Mouse (Mus musculus): ENCODE measurements around the gene Tspan13. TPM values are rescaled to one million over a fixed set of nuclear protein-coding genes. Genes with fewer than 3 reads are reported as not detected.

The Tspan13 gene
- 236 and 244 TPM in 2 replicates for polyA plus RNA-seq (2016; fragmentation: Nextera tagmentation; extraction: Ambion mirVana)

DNA sequence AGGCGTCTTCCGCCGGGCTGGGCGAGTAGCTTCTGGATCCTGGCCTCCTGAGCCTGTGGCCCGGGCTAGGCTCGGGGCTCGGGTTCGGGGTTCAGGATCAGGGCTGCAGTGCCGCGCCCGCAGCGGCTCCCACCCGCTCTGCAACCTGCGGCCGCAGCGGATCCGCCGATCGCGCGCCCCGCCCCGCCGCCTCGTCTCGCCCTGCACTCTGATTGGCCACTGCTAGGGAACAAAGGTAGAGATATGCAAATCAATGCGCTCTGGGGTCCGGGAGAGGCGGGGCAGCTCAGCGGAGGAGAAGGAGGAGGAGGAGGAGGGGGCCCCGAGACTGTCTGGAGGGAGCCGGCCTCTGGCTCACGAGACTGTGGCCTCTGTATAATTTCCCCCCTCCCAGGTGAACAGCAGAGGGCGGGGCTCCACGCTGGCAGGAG is at the start of gene Tspan13:
Gene Tspan13, minus strand, starts transcription at position 153 of the 431 bp plus-strand sequence.
- H3K9me3 ChIP-seq: no peaks in the 10 kb centered on the region
- peak within 1 kb of the TSS; percentile 60 for H3K4me2 ChIP-seq
- H3K9ac ChIP-seq: peak within 1 kb of the TSS; percentile 94
- H3K36me3 ChIP-seq (replicated peaks): no peaks in the 10 kb centered on the region
- H3K27me3 ChIP-seq: peaks cover 4% of the 10 kb centered on the region; the same call in 1 of the 2 replicates
- peak within 1 kb of the TSS; percentile 92 for H3K4me3 ChIP-seq (replicated peaks)
- ATAC-seq (ENCODE audit: low FRiP score): peak; percentile 99
- H3K4me1 ChIP-seq: peaks cover 17% of the 10 kb centered on the region
- WGBS: under 1% methylated on average over 35 of the region's 35 CpGs
- peak within 1 kb of the TSS; percentile 88 for H3K27ac ChIP-seq

DNA sequence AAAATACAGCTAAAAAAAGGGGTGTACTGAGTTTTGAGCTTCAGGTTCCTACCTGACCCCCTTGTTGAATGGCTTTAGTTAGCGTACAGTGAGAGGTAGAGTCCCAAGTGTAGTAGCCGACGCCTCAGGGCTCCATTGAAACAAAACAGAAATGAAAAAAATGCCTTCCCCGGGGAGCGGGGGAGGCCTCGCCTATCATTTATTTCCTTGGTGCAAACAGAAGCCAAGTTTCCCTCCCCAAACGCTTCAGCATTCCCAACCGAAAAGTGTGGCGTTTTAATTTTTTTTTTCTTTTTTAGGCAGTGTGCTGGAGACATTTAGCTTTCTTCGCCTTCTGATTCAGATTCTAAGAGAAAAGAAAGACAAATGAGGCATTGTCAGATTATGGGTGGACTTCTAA is 49.7 kb upstream of the Tspan13 start:
- Histone ChIP-seq H3K4me3 (replicated peaks) (no peak overlapping the region), H3K36me3 (replicated peaks) (peaks cover 34% of the 10 kb centered on the region), H3K4me2 (no peak overlapping the region), H3K4me1 (no peaks in the 10 kb centered on the region), H3K9me3 (no peaks in the 10 kb centered on the region), H3K27ac (no peak overlapping the region), H3K27me3 (no peaks in the 10 kb centered on the region), H3K9ac (no peak overlapping the region)
- no peak for ATAC-seq (ENCODE audit: low FRiP score)
- WGBS: 94% methylated on average over 10 of the region's 10 CpGs

DNA sequence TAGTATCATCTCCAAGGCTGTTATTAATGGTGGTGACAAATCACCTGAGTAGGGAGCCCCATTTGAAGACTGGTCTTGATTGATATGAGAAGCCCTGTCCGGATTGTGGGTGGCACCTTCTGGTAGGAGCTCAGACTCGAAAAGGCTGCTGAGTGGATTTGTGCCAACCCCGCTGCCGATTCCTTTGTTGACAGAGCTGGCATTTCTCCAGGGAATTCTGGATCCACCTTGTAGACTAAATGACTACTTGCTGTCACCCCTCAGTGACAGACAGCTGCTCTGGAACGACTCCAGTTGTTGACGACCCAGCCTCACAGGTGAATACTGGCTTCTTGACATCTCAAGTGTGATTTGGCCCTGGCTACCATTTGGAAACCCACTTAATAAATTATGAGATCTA is 46.9 kb upstream of the Tspan13 start:
- Histone ChIP-seq H3K36me3 (replicated peaks) (peaks cover 21% of the 10 kb centered on the region), H3K4me3 (replicated peaks) (no peak overlapping the region), H3K9me3 (no peaks in the 10 kb centered on the region), H3K27me3 (no peaks in the 10 kb centered on the region), H3K4me1 (no peaks in the 10 kb centered on the region), H3K9ac (no peak overlapping the region), H3K27ac (no peak overlapping the region), H3K4me2 (no peak overlapping the region)
- WGBS: 76% methylated on average over 6 of the region's 6 CpGs
- ATAC-seq (ENCODE audit: low FRiP score): no peak

- Histone ChIP-seq H3K9ac (no peak overlapping the region), H3K4me3 (replicated peaks) (no peak overlapping the region), H3K27me3 (no peaks in the 10 kb centered on the region), H3K36me3 (replicated peaks) (peaks cover 21% of the 10 kb centered on the region), H3K27ac (no peak overlapping the region), H3K4me1 (no peaks in the 10 kb centered on the region), H3K9me3 (no peaks in the 10 kb centered on the region), H3K4me2 (no peak overlapping the region)
- ATAC-seq (ENCODE audit: low FRiP score): no peak
- WGBS: 100% methylated on average over 1 of the region's 1 CpGs
Observed at GRCm38 (mm10) chr12:36088804-36089203, 46.5 kb upstream of the Tspan13 start.

DNA sequence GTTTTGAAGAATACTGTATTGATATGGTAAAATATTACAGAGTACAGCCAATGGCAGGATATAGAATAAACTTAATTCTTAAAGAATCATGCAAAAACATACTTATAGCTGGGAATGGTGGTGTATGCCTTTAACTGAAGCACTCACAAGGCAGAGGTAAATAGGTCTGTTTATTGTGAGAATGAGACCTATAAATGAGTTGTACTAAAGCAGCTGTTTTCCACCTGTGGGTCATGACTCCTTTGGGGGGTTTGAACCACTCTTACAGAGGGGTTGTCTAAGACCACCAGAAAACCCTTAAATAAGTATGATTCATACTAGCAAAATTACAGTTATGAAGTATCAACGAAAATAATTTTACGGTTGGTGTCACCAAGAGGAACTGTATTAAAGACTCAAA is 43.1 kb upstream of the Tspan13 start:
- H3K4me2 ChIP-seq: no peak overlapping the region
- H3K27me3 ChIP-seq: no peaks in the 10 kb centered on the region
- H3K4me1 ChIP-seq: no peaks in the 10 kb centered on the region
- no peak for ATAC-seq (ENCODE audit: low FRiP score)
- H3K27ac ChIP-seq: no peak overlapping the region
- H3K36me3 ChIP-seq (replicated peaks): no peaks in the 10 kb centered on the region
- no peak overlapping the region for H3K9ac ChIP-seq
- no peak overlapping the region for H3K4me3 ChIP-seq (replicated peaks)
- H3K9me3 ChIP-seq: no peaks in the 10 kb centered on the region
- WGBS: 94% methylated on average over 2 of the region's 2 CpGs

DNA sequence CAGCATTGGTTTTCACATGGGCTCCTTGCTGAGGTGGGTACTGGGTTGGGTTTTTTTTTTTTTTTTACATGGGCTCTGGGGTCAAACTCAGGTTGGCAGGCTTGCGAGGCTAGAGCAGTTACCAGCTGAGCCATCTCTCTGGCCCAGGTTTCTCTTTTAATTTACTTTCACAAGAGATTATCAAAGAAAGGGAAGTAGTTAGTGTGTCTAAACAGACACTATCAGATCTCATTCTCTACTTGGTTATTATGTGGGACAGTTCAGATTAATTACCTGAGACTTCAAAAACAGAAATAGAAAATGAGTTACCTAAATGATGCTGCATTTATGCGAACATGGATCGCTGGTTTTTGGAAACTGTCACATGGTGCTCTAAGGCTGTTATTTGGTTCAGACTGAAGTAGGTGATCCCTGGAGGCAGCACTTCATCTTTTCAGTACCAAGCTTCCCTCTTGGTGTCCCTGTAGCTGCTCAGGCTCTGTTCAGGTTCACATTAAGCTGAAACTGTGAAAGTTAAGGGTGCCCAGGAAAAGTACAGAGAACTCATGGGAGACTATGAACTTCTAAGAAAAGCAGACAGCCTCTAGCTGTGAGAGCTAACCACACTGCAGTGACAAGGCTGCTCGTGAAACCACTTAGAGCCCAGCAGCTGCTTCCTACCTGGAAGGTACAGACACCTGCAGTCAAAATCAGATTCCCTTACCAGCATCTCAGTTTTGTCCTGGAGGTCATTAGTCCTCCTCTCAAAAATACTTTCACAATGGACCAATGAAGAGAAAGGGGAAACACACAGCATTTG is 36.0 kb upstream of the Tspan13 start:
- no peak for ATAC-seq (ENCODE audit: low FRiP score)
- H3K36me3 ChIP-seq (replicated peaks): no peaks in the 10 kb centered on the region
- H3K9ac ChIP-seq: no peak overlapping the region
- H3K27ac ChIP-seq: no peak overlapping the region
- WGBS: 81% methylated on average over 4 of the region's 4 CpGs
- no peaks in the 10 kb centered on the region for H3K27me3 ChIP-seq
- no peak overlapping the region for H3K4me3 ChIP-seq (replicated peaks)
- no peaks in the 10 kb centered on the region for H3K9me3 ChIP-seq
- peaks cover 2% of the 10 kb centered on the region; the same call in 1 of the 2 replicates for H3K4me1 ChIP-seq
- H3K4me2 ChIP-seq: no peak overlapping the region

GRCm38 (mm10) chr12:36072860-36073259 is 30.6 kb upstream of the Tspan13 start:
- Histone ChIP-seq H3K27me3 (no peaks in the 10 kb centered on the region), H3K9ac (no peak overlapping the region), H3K27ac (no peak overlapping the region), H3K9me3 (no peaks in the 10 kb centered on the region), H3K36me3 (replicated peaks) (no peaks in the 10 kb centered on the region), H3K4me1 (peaks cover 8% of the 10 kb centered on the region), H3K4me2 (no peak overlapping the region), H3K4me3 (replicated peaks) (no peak overlapping the region)
- no peak for ATAC-seq (ENCODE audit: low FRiP score)
- WGBS: 11% methylated on average over 5 of the region's 5 CpGs

- Histone ChIP-seq H3K4me3 (replicated peaks) (no peak overlapping the region), H3K27ac (no peak overlapping the region), H3K4me2 (no peak overlapping the region), H3K4me1 (peaks cover 8% of the 10 kb centered on the region), H3K36me3 (replicated peaks) (no peaks in the 10 kb centered on the region), H3K27me3 (no peaks in the 10 kb centered on the region), H3K9ac (no peak overlapping the region), H3K9me3 (no peaks in the 10 kb centered on the region)
- ATAC-seq (ENCODE audit: low FRiP score): no peak
- WGBS: 95% methylated on average over 4 of the region's 4 CpGs
Observed at GRCm38 (mm10) chr12:36070231-36070630, 27.9 kb upstream of the Tspan13 start.

DNA sequence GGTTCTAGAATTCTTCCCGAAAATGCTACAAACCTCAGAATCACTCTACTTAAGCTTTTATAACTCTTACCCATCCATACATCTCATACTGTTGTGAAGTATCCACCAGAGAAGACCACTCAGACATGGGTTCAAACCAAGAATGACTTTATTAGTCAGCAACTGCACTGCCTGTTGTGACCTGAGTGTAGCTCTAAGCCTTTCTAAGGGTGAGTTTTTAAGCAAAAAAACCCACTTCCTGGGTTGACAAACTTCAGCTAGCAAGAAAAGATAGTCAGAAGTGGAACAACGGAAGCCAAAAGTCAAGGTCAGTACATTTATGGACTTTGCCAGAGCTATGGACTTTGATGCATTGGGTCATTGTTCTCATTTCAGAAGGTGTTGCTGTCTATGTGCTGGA is 25.2 kb upstream of the Tspan13 start:
- H3K4me1 ChIP-seq: no peaks in the 10 kb centered on the region
- no peaks in the 10 kb centered on the region for H3K36me3 ChIP-seq (replicated peaks)
- no peak overlapping the region for H3K9ac ChIP-seq
- H3K4me2 ChIP-seq: no peak overlapping the region
- H3K27ac ChIP-seq: no peak overlapping the region
- no peaks in the 10 kb centered on the region for H3K27me3 ChIP-seq
- no peak overlapping the region for H3K4me3 ChIP-seq (replicated peaks)
- no peak for ATAC-seq (ENCODE audit: low FRiP score)
- WGBS: 93% methylated on average over 2 of the region's 2 CpGs
- H3K9me3 ChIP-seq: 0 out of 2 replicates have a peak, but pooled peaks cover 3% of the 10 kb centered on the region

DNA sequence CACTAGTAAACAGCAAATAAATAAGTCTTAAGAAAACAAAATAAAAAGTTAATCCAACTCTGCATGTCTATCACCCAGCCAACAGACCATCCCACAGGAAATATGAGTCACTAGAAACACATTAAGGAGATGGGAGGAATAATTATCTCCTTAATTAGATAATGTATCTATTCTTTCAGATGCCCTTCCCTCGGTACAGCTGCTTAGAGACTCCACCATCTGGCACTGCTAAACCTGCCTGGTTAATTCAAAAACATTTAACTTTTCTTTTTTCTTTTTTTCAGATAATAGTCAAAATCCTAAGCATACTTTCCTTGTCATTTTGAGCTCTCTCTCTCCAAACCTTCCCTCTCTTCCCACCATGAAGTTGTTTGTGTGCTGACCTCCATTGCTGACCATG is 23.6 kb upstream of the Tspan13 start:
- Histone ChIP-seq H3K4me1 (no peaks in the 10 kb centered on the region), H3K4me2 (no peak overlapping the region), H3K9me3 (0 out of 2 replicates have a peak, but pooled peaks cover 3% of the 10 kb centered on the region), H3K27ac (no peak overlapping the region), H3K9ac (no peak overlapping the region), H3K4me3 (replicated peaks) (no peak overlapping the region), H3K36me3 (replicated peaks) (no peaks in the 10 kb centered on the region), H3K27me3 (no peaks in the 10 kb centered on the region)
- no peak for ATAC-seq (ENCODE audit: low FRiP score)
- 68% methylated on average over 1 of the region's 1 CpGs for WGBS

DNA sequence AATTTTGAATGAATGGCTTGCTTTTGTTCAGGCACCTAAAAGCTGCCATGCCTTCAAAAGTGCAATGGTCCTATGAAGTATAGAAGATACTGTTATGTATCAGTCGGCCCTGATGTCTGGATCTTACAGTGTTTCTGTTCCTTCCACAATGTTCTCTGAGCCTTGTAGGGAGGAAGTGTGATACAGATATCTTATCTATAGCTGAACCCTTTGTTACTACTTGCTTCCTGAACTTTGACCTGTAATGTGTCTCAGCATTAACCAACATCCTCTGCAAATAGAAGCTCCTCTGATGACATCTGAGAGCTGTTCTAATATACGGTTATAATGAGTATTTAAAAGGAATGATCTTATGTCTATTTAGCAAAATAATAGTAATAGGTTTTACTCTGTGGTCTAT is 15.4 kb upstream of the Tspan13 start:
- H3K9ac ChIP-seq: no peak overlapping the region

DNA sequence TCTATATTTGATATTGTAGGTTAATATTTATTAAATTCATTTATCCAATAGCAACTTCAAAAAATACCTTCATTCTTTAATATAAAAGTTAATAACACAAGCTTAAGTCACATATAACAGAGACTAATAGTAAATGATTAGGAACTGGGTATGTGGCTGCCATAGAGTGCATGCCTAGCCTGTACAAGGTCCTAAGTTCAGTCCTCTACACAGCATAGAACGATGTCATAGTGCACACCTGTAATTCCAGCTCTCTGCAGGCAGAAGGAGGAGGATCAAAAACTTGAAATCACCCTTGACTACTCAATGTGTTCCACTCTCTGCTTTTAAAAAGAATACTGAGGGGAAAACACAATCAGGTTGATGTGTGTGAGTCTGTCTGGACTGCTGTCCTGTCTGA is 8.0 kb upstream of the Tspan13 start:
- H3K9ac ChIP-seq: no peak overlapping the region
- no peak overlapping the region for H3K27ac ChIP-seq
- H3K9me3 ChIP-seq: no peaks in the 10 kb centered on the region
- H3K4me3 ChIP-seq (replicated peaks): no peak overlapping the region
- no peak for ATAC-seq (ENCODE audit: low FRiP score)
- no peak overlapping the region for H3K4me2 ChIP-seq
- H3K4me1 ChIP-seq: no peaks in the 10 kb centered on the region
- WGBS: 80% methylated on average over 1 of the region's 1 CpGs
- no peaks in the 10 kb centered on the region for H3K36me3 ChIP-seq (replicated peaks)
- H3K27me3 ChIP-seq: no peaks in the 10 kb centered on the region

More for the DNA sequence above, 15.4 kb upstream of the Tspan13 start:
- no peak overlapping the region for H3K27ac ChIP-seq
- H3K9me3 ChIP-seq: no peaks in the 10 kb centered on the region
- no peaks in the 10 kb centered on the region for H3K27me3 ChIP-seq
- ATAC-seq (ENCODE audit: low FRiP score): no peak
- no peaks in the 10 kb centered on the region for H3K4me1 ChIP-seq
- H3K4me2 ChIP-seq: no peak overlapping the region
- H3K36me3 ChIP-seq (replicated peaks): no peaks in the 10 kb centered on the region
- 88% methylated on average over 2 of the region's 2 CpGs for WGBS
- no peak overlapping the region for H3K4me3 ChIP-seq (replicated peaks)

DNA sequence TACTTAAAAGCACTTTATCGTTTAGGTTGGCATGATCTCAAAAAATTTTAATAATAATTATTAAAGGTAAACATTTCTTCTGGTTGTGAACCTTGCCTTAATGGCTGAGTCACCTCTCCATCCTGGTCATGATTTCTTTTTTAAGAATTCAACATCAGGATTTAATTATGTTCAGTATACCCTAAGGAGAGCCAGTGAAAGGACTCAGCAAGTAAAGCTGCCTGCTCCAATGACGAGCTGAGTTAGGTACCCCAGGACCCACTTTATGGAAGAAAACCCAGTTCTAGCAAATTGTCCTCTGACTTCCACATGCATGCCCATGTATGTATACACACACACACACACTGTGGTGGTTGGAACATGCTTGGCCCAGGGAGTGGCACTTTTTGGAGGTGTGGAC is 5.3 kb upstream of the Tspan13 start:
- Histone ChIP-seq H3K36me3 (replicated peaks) (no peaks in the 10 kb centered on the region), H3K27me3 (peaks cover 4% of the 10 kb centered on the region; the same call in 1 of the 2 replicates), H3K4me3 (replicated peaks) (no peak overlapping the region), H3K4me1 (no peaks in the 10 kb centered on the region), H3K4me2 (no peak overlapping the region), H3K9ac (no peak overlapping the region), H3K9me3 (no peaks in the 10 kb centered on the region), H3K27ac (no peak overlapping the region)
- no peak for ATAC-seq (ENCODE audit: low FRiP score)
- 77% methylated on average over 2 of the region's 2 CpGs for WGBS
